Mouse (Mus musculus) liver, embryonic 14.5 days (tissue): ENCODE measurements at regions not wholly inside any gene's neighbourhood (a gene's known extent, or its start where the extent isn't known, plus 50 kb on each side); places are given as distances from the start of the nearest gene placed in this dataset.

Source experiments
- CTCF ChIP-seq: IDR thresholded peaks from 2 replicates; pipeline ENCODE4 v1.5.1; 2016; ENCODE audit warnings: antibody characterized with exemption, low read depth, control low read depth
- EP300 ChIP-seq: IDR thresholded peaks from 2 replicates; pipeline ENCODE4 v1.6.1; 2016; ENCODE audit warnings: antibody characterized with exemption, low read depth

GRCm38 (mm10) chr14:24908377-24908776 is 421.5 kb downstream of the Rps24 start:
- TF ChIP-seq CTCF (no peak), EP300 (no peak)
